Mouse (Mus musculus) monocyte, adult 5-6 weeks (primary cell): ENCODE results near the gene 2010300C02Rik. TPM values are rescaled to one million over a fixed set of nuclear protein-coding genes. Genes with fewer than 3 reads are reported as not detected.

Source experiments
- ATAC-seq: fragments of 153-309, 156-312 bp; replicated peaks from 2 replicates; pipeline ENCODE4 v1.8.0; 2017; ENCODE audit warnings: mild to moderate bottlenecking; ENCODE audit not compliant: low TSS enrichment, insufficient number of reproducible peaks, severe bottlenecking, poor library complexity, low FRiP score
- total RNA-seq: library from RNA; stranded (forward); fragments of 200-1000, 200-491, 200-594 nt; gene quantifications from 3 replicates; pipeline ENCODE4 v1.2.3, GENCODE M21; 2017

Gene 2010300C02Rik
- 0.78 TPM in 1 of 3 replicates, not detected in the others for total RNA-seq

DNA sequence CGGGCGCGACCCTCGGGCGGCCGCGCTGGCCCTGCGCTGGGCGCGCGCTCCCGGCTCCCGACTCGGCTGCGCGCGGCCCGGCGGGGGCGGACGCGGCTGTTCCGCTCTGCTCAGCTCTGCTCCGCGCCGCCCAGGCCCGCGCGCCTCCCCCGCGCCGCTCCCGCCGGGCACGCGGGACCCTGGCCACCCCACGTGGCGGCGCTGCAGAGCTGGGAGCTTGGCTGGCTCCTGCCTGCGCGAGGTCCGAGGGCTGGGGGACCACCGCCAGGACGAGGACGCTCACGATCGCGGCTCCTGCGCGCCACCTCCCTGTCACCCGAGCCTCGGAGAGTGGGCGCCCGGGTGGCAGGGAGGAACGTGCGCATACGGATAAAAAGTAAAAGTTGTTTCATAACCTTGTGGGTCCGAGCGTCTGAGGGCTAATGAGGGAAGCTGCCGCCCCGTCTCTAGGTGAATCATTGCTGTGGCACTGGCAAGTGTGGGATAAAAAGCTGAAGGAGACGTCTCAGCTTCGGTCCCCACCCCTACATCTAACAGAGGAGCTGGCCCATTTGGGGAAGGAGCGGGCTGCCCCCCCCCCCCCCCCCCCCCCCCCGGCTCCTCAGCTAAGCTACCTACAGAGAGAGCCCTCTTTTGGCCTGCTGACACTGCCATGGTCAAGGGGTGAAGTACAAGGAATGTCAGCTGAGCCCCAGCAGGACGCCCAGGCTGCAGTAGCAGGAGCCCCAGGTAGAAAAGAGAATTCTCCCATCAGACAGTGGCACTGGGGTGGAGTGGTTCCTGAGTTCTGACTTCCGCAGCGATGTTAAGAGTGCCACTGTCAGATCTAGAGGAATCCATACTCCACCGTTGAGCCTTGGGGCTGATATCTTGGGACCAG lies at the start of gene 2010300C02Rik:
Gene 2010300C02Rik (minus strand): TSS at position 325 of the 880 bp plus-strand sequence.
- ATAC-seq, result no peak

DNA sequence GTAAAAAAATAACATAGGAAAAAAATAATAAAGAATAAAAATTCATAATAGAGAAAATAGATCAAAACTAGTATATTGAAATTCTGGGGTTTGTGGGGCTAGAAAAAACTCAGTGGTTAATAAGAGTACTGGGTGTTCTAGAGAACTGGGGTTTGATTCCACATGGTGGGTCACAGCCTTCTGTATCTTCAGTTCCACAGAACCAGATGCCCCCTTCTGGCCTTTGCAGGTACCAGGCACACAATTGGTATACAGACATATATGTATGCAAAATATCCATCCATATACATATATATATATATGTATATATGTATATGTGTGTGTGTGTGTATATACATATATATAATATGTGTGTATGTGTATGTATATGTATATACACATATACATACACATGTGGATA lies 39.5 kb upstream of the 2010300C02Rik start:
- no peak for ATAC-seq

DNA sequence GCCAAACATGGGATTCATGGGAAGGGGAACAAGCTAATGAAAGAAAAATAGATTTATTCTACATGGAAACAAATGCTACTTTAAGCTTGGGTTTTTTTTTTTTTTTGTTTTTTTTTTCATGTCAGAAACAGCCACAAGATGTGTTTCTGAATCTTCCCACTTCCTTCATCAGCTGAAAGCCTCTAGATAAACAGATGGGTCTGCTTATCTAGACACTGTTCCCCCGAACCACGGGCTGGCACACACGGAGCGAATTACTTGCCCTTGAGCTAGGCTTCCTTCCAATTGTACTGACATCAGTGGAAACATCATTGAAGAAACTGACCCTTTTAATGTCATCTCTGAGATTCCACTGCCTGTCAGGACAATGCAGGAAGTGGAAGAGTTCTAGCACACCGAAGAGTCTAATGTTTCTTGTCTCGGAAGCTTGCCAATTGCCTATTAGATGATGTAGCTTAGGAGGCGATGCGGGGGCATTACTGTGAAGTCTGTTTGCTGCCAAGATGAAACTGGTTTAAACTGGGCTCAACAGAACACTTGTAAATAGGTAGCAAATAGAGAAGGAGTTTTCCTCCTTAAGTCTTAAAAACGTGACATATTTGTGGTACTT lies 24.9 kb upstream of the 2010300C02Rik start:
- ATAC-seq, result no peak

DNA sequence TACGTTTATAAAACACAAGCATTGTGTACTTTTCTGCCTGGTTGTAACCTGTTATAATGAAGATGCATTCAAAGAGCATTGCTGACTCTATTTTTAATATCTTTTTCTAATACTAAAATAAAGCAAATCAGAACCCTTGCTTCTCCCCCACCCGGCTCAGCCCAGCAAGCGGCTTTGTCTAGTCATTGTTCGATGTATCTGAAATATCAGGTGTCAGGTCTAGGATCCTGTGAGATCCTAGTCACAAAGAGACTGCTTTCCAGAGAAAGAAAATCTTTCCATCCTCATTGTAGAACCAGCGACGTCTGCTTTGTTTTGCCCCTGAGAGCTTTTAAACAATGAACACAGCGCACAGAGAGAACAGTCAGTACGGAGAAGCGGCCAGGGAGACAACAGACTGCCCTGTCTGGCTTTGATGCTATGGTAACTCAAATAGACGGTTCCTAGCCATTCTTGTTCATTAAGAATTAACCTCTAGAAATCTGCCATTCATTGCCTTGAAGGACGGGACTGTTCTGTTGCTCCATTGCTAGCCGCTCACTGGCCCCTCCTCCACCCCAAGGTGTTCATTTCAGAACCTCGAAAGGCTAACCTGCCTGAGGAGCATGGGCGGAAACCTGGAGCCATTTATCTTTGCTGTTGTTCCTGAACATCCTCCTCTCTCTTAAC lies 22.9 kb upstream of the 2010300C02Rik start:
- ATAC-seq, result no peak

DNA sequence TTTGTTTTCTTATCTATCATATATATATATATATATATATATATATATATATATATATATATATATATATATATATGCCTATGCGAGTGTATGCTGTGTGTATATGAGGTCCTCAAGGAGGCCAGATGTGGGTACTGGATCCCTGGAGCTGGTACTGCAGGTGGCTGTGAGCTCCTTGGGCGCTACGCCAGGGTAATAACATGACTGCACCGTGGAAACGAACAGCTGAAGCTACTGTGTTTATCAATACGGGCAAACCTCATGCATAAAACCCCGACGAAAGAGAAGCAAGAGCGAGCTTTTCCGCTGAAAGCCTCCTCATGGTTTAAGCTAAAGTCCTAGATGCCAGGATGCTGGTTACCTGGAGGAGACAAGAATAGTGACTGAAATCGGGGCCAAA lies 22.2 kb upstream of the 2010300C02Rik start:
- no peak for ATAC-seq

DNA sequence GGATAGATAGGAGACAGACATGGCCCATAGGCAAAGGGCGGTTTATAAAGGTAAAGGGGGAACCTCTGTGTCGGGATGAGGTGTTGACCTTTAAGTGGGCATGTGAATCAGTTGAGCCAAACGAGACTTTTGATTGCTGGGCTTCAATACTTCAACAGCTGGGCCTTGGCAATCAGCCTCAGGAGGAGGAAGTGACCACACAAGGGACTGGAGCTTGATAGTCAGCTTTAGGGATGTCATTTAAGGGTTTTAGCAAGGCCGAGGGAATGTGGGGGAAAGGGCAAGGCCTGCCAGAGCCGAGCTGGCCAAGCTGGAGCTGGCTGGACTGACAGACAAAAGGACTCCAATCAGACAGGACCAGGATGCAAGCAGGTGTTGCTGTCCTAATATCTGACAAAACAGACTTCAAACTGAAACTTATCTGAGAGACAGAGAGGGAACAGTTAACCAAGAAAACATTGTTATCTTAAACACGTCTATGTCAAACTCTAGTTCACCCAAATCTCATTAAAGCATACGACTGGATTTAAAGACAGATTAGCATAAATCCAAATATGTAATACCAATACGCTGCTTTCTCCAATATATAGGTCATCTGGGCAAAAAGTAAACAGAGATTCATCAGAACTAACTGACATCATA lies 20.4 kb upstream of the 2010300C02Rik start:
- no peak for ATAC-seq

DNA sequence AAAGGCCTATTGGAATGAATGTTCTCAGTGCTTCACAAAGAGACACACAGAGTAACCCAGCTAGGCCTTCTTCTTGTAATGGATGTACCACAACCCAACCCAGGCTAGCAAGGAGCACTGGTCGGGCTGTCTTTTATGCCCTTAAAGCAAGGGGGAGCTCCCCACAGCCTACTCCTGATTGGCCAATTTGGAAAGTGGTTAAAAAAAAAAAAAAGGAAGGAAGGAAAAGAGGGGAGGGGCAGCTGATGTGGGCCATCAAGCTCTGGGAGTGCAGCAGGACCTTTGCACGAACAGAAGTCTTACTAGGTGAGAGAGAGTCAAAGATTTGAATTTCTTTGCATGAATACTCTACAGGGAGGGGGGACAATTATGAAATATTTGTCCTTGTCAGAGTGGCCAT lies 19.0 kb upstream of the 2010300C02Rik start:
- no peak for ATAC-seq

DNA sequence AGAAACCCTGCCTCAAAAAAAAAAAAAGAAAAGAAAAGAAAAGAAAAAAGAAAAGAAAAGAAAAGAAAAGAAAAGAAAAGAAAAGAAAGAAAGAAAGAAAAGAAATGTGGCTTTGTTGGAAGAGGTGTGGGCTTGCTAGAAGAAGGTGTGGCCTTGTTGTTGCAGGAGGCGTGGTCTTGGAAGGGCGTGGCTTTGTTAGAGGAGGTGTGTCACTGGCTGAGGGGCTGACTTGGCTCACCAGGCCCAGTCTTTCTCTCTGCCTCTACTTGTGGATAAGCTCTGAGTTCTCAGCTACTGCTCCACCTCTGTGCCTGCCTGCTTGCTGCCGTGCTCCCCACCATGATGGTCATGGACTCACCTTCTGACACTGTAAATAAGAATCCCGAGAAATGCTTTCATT lies 17.2 kb upstream of the 2010300C02Rik start:
- ATAC-seq, result no peak

DNA sequence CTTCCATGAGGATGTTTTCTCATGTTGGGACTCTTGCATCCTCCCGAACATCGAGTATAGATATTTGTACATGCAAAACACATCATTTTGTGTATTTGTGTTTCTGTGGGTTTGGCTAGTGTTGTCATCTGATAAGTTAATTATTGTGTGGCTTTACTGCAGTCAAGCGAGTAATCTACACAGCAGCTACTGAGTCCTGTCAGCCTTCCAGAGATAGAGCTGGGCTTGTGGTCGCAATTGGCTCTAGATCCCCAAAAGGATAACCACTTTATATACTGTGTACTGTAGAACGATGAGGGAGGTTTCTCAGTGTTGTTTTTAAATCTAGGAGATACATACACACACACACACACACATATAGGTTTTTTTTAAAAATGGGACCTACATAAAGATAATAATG lies 16.0 kb upstream of the 2010300C02Rik start:
- ATAC-seq, result no peak

DNA sequence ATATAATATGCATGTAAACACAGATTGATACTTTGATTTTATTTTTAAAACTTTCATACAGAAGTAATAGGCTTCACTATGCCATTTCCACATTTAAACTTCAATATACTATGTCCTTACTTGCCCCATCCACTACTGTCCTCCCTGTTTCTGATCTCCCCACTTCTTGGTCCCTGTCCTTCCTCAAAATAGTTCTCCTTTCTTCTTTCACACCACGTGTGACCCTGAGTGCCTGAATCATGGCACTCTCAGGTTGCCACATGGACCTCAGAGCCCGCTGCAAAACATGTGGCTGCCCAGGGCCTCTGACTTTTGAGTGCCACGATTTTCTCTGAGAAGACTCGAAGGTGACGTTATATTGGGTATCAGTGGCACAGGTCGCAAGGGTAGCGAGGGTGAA lies 15.0 kb upstream of the 2010300C02Rik start:
- ATAC-seq, result 0 out of 2 replicates have a peak, but pooled peaks have one; percentile 40

DNA sequence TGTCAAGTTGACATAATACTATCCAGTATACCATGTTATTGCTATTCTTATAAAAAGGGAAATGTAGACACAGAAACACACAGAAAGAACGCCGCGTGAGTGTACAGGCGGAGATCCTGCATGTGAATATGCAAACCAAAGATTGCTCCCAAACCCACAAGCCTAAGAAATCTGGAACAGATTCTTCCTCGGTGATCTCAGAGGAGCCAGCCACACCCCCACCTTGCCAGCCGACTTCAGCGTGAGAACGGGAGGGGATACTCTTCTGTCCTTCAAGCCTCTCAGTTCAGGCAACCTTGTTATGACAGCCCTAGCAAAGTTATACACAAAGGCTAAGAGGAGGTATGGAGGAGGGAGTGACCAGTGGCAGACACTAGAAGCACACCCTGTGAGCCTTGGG lies 9.5 kb upstream of the 2010300C02Rik start:
- ATAC-seq, result no peak

DNA sequence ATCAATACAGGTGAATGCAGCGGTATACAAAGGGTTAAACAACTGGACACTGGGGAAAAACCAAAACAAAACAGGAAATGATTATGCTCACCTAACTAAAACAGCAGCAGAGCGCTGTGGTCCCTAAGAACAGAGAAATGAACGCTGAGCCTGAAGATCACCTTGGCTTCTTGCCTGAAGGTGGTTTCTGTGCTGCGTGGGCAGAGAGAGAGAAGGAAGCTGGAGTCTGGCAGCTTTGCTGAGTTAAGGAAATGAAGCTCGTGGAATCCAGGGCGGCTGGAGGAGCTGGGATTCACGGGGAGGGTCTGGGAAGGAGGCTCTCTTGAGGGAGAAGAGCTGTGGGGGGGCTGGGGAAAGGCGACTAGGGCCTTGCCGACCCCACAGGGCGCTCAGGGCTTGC lies 8.2 kb upstream of the 2010300C02Rik start:
- ATAC-seq, result no peak

DNA sequence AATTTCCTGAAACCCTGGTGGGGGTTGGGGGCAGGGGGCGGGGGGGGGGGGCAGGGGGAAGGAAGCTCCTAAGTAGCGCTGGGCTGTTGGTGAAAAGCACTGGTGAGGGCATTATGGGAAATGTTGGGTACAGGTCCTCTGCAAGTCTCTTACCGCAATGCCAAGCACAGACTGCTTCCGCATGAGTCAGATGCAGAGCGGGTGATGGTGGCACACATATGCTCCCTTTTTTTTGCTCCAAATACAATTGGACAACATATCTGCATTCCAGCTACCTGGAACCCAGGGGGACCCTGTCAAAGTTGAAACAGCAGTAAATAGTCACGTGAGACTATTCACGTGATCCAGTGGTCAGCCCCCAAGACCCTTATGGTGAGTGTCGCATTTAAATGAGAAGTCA lies 7.3 kb upstream of the 2010300C02Rik start:
- ATAC-seq, result no peak

DNA sequence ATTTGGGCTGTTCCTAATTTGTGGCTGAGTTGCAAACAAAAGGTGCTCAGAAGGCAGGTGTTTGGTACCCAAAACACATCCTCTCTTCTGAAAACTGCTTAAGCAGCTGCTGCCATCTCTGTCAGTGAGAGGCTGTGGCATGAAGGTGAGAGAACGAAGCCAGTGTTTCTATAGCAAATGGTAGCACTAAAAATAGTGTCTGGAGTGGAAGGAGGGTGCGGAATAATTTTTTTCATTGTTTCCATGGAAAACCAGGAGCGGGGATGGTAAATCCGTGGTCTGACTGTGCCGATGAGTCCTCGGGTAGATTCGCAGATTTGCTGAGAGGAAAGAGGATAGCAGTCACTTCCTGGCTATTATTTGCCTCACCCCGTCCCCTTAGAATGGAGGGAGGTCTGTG lies 6.5 kb upstream of the 2010300C02Rik start:
- ATAC-seq, result no peak

DNA sequence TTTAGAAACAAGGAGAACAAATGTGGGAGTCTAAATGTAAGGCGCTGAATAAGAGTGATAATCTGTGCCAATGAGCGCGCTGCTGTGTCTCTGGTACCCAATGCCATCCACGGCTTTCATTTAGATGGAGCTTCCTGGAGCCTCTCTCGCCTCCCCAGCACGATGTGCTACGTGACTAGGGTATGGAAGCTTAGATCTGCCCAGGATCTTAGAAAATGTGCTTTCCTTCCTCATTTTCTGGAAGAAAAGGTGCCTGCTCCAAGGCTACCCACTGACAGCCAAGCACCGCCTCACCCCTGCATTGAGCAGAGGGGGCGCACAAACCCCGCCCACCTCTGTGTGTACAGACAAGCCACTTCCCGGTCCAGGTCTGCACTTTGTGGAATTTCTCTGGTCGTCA lies 6.0 kb upstream of the 2010300C02Rik start:
- no peak for ATAC-seq

DNA sequence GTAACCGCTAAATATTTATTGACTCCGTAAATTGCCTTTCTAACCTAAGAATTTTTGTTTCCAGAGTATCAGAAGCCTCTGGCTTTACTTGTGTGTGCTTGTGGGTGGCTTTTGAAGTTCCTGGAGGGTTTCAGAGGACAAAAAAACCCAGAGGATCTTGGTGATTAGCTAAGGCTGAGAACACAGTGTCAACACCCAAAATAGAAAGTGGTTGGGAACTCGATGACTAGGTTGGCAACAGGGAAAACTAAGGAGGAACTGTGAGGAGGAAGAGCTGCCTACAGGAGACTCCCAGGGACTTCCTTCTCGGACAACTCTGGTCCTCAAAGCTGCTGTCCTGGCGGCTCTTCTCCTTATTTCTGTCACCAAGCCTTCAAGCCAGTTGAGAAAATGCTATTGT lies 1.2 kb upstream of the 2010300C02Rik start:
- ATAC-seq, result no peak

DNA sequence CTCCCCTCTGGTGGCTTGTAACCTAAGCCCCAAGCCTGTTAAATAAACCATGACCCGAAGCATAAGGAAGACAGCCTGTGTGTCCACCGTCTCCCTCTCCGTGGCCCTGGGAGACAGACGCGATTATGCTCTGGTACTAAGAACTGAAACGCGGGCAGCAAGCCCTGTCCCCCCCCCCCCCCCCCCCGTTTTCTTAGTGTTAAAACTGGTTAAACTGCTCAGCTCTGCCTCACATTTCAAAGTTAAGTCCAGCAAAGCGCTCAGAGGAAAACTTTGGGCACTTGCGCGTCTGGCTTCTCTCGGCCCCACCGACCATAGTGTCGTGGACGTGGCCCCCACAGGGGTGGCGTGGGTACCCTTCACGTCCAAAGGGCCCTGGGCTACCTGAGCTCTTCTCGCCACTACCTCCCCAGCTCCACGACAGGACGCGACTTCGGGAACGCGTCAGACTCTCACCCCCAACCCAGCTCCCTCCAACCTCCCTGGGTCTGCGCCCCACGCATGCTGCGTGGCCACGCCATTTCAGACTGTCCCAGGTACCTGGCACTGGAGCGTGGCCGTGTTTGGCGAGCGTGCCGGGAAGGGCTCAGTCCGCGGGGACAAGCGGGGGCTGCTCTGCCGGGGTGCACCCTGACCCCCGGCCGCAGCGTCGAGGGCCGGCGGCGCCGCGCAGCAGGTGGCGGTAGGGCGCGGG lies 708 bp downstream of the 2010300C02Rik start:
- ATAC-seq, result no peak

DNA sequence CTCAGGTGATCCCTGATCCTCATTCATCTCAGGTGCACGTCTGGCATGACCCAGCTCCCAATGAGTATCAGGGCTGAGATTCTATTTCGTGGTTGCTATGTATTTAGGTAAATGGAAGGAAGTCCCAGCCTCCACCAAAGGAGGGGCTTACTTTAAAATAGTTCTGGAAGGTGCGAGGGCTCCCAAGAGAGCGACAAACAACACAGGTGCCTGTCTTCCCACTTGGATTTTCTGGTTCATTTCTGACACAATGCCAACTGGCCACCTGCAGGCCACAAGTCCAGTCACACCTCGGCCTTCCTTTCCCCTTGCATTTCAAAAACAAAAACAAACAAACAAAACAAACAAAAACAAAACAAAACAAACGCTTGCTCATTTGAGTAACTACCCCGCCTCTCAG lies 1.4 kb downstream of the 2010300C02Rik start:
- ATAC-seq, result no peak
